Mouse (Mus musculus) testis, adult 2 months (tissue): ENCODE measurements at regions not wholly inside any gene's neighbourhood (a gene's known extent, or its start where the extent isn't known, plus 50 kb on each side); places are given as distances from the start of the nearest gene placed in this dataset.

Source experiments
- CTCF ChIP-seq: fragments of 200-500 bp; IDR thresholded peaks from 2 replicates; pipeline ENCODE4 v1.5.1; 2012; ENCODE audit warnings: low read depth, mild to moderate bottlenecking, inconsistent platforms, low read length, moderate library complexity; ENCODE audit not compliant: control insufficient read depth, insufficient read depth, insufficient replicate concordance
- POLR2A ChIP-seq: fragments of 200-500 bp; IDR thresholded peaks from 2 replicates; pipeline ENCODE4 v1.6.1; 2012; ENCODE audit warnings: low read depth, mild to moderate bottlenecking, inconsistent platforms, low read length, moderate library complexity; ENCODE audit not compliant: control insufficient read depth

GRCm38 (mm10) chr12:29137455-29137854 lies 385.9 kb downstream of the Eipr1 start:
- no peak for TF ChIP-seq POLR2A
- no peak for TF ChIP-seq CTCF
